Mouse (Mus musculus): ENCODE measurements around the gene Hsp90ab1.

Gene Hsp90ab1

GRCm38 (mm10) chr17:45573087-45573779 lies at the start of gene Hsp90ab1:
Hsp90ab1 (minus strand) TSS chr17:45573271.
- peak; percentile 98 for DNase-seq

- peak; percentile 44 for DNase-seq
These were observed 46.5 kb upstream of the Hsp90ab1 start for GRCm38 (mm10) chr17:45619386-45620256.

DNA sequence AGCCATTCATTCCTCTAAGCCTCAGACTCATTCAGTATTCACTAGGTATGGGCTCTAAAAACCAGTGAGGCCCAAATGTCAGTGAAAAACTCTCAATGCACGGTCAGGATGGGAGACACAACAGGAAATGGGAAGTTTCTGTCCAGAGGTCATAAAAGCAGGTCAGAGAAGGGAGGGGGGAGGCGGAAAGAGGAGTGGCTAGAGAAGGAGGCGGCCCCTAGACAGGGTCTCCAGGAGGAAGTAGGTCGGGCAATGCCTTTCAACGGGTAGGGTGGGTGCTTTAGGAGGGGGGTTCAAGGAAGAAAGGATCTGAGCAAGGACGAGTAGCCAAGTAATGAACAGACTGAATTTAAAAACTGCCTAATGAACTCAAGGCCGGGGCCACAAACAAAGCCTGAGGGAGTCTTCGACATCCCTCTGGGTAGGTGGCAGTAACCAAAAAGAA lies 45.9 kb upstream of the Hsp90ab1 start:
- DNase-seq: peak; percentile 70

DNA sequence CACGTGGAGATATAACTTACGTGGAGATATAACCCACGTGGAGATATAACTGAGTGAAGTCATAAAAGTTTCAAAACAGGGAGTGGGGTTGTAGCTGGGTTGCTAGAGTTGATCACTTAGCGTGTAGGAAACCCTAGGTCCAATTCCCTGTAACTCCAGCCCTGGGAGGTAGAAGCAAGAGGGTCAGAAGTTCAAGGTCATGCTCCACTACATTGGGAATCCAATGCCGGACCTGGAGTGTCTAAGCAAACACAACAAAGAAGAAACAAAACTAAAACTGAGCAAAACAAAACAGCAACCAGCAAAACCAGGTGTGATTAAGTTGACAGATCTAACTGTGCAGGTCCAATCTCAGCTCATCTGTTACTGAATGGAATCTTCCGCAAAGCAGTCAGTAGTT lies 44.6 kb upstream of the Hsp90ab1 start:
- DNase-seq: no peak

DNA sequence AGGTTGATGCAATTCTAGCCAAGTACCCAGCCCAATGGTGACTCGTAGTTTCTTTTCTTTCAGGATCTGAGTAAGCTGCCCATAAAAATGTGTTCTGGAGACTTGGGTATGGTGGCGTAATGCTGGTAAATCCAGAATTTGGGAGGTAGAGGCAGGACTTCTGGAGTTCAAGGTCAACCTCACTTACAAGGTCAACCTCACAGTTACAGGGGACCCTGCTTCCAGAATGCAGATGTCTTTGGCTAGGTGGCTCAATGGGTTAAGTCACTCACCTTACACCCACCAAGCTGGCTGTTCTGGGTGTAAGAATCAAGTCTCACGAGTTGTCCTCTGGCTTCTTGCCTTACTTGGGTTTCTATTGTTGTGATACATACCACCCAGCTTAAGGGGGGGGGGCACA lies 43.6 kb upstream of the Hsp90ab1 start:
- DNase-seq: no peak

DNA sequence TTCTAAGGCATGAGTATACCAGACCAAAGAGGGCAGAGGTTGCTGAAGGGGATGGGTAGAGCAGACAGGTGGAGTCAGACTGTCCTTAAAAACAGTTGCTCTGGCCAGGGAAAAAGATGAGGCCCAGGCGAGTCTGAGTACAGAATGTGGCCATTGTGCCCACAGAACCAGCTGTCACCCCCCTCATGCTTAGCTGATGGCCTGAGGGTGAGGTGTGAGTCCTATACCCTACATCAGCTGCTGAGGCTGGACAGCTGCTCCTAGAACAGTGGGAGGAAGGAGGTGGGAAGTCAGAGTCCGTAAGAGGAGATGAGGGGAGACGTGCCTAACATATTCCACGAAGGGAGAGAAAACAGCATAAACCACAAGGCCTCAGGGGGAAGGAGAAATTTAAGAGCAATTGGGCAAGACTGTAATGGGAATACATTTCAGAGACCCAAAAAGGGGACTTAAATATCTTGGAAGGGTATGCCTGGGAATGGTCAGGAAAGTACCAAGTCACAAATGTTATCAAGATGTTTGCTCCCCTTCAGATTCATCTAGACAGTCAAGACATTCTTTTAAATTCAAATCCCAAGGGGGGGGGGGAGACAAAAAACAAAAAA lies 43.1 kb upstream of the Hsp90ab1 start:
- no peak for DNase-seq

- no peak for DNase-seq
These were observed 39.9 kb upstream of the Hsp90ab1 start for GRCm38 (mm10) chr17:45612921-45613320.

DNA sequence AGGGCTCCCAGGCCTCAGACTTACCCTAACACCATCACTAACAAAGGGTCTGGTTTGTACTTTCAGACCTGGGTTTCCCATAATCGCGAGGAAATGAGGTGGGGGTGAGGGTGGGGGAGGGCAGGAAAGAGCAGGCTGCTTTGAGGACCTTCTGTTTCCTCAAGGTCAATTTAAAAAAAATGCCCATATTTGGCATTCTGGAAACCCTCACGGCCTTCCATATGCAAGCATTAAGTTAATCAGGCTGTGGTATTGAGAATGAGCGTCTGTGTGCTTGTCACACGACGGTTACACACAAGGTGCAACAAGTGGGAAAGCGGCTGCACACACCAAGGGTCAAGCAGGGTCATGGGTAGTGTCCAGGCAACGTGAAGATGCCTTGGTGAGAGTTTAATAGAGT lies 38.9 kb upstream of the Hsp90ab1 start:
- DNase-seq: no peak

DNA sequence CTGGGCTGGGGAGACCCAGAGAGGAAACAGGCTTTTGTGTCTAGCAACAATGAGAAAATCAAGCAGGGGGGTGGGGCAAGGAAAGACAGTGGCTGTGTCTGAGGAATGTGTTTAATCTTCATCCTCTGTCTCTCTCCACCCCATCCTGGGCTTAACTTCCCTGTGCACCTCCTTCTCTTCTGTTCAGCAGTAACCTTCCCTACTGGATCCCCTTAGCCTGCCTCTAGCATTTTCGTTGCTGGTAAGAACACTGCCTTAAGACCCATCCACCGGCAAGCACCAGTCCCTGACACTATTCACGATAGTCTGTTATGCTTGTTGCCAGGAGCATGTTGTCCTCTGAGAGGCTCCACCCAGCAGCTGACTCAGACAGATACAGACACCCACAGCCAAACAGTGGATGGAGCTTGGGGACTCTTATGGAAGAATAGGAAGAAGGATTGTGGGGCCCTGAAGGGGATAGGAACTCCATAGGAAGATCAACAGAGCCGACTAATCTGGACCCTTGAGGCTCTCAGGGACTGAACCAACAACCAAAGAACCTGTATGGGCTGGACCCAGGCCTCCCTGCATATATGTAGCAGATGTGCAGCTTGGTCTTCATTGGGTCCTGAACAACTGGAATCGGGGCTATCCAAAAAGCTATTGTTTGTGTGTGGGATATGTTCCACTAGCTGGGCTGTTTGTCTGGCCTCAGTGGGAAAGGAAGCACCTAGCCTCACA lies 37.2 kb upstream of the Hsp90ab1 start:
- DNase-seq: no peak

- no peak for DNase-seq
These were observed 35.3 kb upstream of the Hsp90ab1 start for GRCm38 (mm10) chr17:45608396-45608795.

GRCm38 (mm10) chr17:45606992-45607879 lies 34.2 kb upstream of the Hsp90ab1 start:
- DNase-seq: no peak

DNA sequence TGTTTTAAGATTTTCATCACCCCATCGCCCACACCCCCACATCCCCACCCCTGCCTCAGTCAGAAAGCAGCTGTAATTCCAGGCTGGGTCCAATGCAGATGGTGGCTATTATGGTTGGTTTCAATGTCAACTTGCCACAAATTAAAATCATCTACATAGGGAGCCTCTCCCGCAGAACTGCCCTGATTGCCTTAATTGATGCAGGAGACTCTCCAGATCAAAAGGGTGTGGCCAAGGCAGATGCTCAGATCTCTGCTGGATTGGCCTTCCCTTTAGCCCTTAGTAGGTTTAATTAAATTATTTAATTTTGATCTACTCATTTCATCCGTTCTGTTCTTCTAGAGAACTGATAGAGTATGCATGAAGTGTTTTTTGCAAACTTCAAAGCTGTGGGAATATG lies 29.9 kb upstream of the Hsp90ab1 start:
- no peak for DNase-seq

- DNase-seq: peak; percentile 73
These were observed 28.8 kb upstream of the Hsp90ab1 start, which contains the start of gene Mymx for GRCm38 (mm10) chr17:45601877-45602304. Mymx (minus strand) TSS chr17:45602102.

GRCm38 (mm10) chr17:45601325-45601724 lies 28.3 kb upstream of the Hsp90ab1 start:
- DNase-seq: peak; percentile 15

- DNase-seq: peak; percentile 5
These were observed 27.2 kb upstream of the Hsp90ab1 start for GRCm38 (mm10) chr17:45600267-45600666.

DNA sequence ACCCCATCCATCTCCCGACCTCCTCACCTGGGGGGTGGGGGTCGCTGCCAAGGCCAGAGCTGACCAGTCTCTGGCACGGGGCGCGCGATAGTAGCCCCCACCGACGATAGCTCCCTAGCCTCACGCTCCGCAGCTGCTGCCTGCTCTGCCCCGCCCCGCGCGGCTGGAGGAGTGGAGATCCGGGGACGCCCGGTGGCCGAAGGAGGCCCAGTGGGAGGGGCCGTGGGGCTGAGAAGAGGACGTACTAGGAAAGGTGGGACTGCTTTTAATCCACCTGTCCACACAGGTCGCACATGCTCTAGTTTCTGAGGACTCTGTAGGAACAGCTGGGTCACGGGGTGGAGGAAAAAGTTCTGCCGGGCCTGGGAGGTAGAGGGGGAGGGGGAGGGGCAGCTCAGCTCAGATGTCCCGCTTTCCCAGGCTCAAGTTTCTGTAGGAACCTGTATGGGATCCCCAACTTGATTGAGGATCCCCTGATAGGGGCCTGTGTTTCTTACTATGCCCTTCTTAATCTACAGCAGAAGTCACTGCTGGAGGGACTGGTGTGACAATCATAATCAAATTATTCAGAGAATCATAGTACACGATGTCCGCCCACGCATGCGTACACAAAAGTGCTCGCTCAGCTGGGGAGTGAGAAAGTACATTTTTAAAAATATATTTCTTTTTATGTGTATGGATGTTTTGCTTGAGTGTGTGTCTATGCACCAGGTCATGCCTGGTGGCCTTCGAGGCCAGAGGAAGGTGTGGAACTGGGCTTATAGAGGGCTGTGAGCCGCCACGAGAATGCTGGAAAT lies 26.6 kb upstream of the Hsp90ab1 start, which contains the start of gene Slc29a1:
Gene Slc29a1 (minus strand): TSS at position 161 of the 797 bp plus-strand sequence.
- peak; percentile 68 for DNase-seq

DNA sequence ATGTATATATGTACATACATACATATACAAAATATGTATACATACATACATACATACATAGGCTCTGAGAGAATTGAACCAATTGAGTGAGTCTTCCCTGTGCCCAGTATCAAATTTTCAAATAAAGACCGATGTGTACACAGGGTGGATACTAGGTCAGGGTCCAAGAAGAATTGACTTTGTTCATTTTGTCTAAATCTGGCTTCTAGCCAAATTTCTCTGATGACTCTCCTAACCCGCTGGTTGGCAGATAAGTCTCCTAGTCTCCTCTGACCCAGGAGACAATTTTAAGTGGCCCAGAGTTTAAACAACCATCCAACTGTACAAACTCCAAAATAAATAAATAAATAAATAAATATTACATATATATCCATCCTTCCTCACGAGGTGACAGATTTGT lies 25.8 kb upstream of the Hsp90ab1 start:
- peak; percentile 19 for DNase-seq

GRCm38 (mm10) chr17:45598376-45598775 lies 25.3 kb upstream of the Hsp90ab1 start:
- peak; percentile 7 for DNase-seq

GRCm38 (mm10) chr17:45597787-45598186 lies 24.7 kb upstream of the Hsp90ab1 start:
- peak; percentile 19 for DNase-seq

DNA sequence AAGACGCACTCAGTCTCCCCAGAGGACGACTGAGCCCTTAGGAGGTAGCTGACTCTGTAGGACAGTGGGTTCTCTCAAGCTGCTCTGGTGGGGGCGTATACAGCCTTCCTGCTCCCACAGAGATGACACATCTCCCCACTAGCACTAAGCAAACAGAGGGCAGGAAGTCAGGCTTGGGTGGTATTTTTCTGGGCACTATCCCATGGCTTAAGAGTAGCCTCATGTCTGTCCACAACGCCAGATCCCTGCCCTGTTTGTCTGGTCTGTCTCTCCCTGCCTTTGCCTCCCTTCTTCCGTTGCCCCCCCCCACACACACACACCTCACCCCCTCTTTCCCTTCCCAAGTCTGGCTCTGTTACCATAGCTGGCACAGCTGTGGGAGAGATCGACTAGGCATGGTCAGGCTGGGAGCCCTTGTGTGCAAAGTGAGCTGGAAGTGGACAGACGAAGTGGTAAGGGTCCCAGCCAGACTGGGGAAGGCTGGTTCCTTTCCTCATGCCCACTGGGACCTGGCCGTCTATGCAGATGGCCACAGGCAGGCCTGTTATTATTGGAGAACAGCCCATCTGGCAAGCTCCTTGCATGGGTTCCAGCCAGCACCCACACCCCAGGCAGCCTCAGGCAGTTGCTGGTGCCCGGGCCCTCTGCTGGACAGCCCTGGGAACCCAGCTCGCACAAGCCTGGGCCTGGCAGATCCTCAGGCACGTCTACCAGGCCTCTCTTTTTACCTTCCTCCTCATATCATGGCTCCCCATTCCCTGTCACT lies 23.7 kb upstream of the Hsp90ab1 start:
- DNase-seq: peak; percentile 81

Data from kidney, adult 9 months (tissue).